Mouse (Mus musculus): ENCODE results near the gene Gm12830.

GRCm38 (mm10) chr4:114784735-114785134 lies 36.8 kb upstream of the Gm12830 start:
- TF ChIP-seq POLR2A (IDR thresholded peaks at IDR 0.05; ENCODE audit: low read depth, low read length), result no peak
- TF ChIP-seq CTCF (IDR thresholded peaks at IDR 0.05; ENCODE audit: extremely low read depth, insufficient read depth, insufficient read length, insufficient replicate concordance), result no peak
